ENCODE assay signal across 8 mouse cellular contexts in the genomic region with DNA sequence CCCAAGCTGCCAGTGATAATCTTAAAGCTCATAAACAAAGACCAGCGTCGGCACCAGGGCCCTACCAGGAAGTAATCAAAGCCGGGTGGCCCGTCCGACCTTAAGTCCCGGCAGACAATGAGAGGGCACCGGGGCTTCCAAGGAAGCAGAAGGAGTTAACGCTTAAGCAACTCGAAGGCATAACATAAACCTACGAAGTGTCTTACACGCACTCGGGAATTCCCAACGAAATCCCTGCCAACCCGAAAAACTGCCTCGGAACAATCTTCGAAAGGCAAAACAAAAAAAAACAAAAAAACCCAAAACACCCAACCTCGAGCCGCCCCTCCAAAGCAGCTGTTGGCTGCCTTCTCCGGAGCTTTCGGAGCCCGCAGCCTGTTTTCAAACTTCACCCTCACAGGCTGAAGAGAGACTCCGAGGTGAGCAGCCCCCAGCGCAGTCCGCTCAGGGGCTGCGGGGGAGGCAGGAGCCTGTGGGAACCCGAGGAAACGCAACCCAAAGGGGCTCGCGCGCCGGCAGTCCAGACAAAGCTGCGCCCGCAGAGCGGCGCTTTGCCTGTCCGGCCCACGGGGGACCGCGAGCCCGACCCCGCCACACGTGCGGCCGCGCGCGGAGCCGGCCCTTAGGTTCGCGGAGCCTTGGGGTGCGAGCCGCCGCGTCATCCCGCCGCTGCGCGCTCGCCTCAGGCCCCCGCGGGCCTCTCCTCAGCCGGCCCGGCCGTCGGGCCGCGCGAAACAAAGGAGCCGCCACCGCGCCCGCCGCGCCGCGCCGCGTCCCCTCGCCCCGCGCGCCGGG. TPM values are rescaled to one million over a fixed set of nuclear protein-coding genes. Genes with fewer than 3 reads are reported as not detected.
DNase-seq lines count a peak whose midpoint lies in the region; ATAC-seq and TF ChIP-seq lines count a peak whose summit lies in the region.

No protein-coding gene starts in this region.

- peak overlapping the region; percentile 93 for H3K4me3 ChIP-seq in limb, embryonic 12.5 days (replicated peaks)
- peak overlapping the region; percentile 96 for H3K4me3 ChIP-seq in midbrain, postnatal 0 days (ENCODE audit: low read depth, low read length)
- H3K4me3 ChIP-seq in stomach, postnatal 0 days (ENCODE audit: low read depth, low read length), result peak overlapping the region; percentile 67

- H3K27me3 ChIP-seq in limb, embryonic 12.5 days, result 0 out of 2 replicates have a peak, but pooled peaks cover 4% of the 10 kb centered on the region
- H3K27me3 ChIP-seq in midbrain, postnatal 0 days (ENCODE audit: insufficient read depth, low read length), result no peaks in the 10 kb centered on the region
- H3K27me3 ChIP-seq in stomach, postnatal 0 days (ENCODE audit: control insufficient read depth, insufficient read depth, low read length), result no peaks in the 10 kb centered on the region

- TF ChIP-seq EP300 in stomach, postnatal 0 days (optimal IDR thresholded peaks at IDR 0.05), result no peak

- ATAC-seq in erythroid progenitor cell, adult 5-6 weeks (replicated peaks; ENCODE audit: low FRiP score, poor library complexity, severe bottlenecking), result peak; percentile 43
- ATAC-seq in limb, embryonic 12.5 days (ENCODE audit: insufficient number of reproducible peaks, insufficient read depth, low FRiP score, low TSS enrichment, low read depth), result peak; percentile 8; the same call in 1 of the 2 replicates
- peak; percentile 66 for ATAC-seq in midbrain, postnatal 0 days (ENCODE audit: low FRiP score)
- ATAC-seq in stomach, postnatal 0 days (ENCODE audit: low FRiP score, low TSS enrichment), result peak; percentile 46

- peak overlapping the region; percentile 96 for H3K27ac ChIP-seq in limb, embryonic 12.5 days
- peak overlapping the region; percentile 80 for H3K27ac ChIP-seq in midbrain, postnatal 0 days (ENCODE audit: low read depth, low read length)
- H3K27ac ChIP-seq in stomach, postnatal 0 days (replicated peaks), result peak overlapping the region; percentile 96

- peak overlapping the region; percentile 71 for H3K4me2 ChIP-seq in limb, embryonic 12.5 days
- peak overlapping the region; percentile 74 for H3K4me2 ChIP-seq in midbrain, postnatal 0 days (ENCODE audit: low read depth, low read length, poor library complexity, severe bottlenecking)
- H3K4me2 ChIP-seq in stomach, postnatal 0 days (replicated peaks; ENCODE audit: low read depth), result peak overlapping the region; percentile 68

- WGBS in limb, embryonic 12.5 days, result under 1% methylated on average over 82 of the region's 83 CpGs
- WGBS in midbrain, postnatal 0 days, result under 1% methylated on average over 69 of the region's 83 CpGs
- WGBS in stomach, postnatal 0 days, result under 1% methylated on average over 56 of the region's 83 CpGs

- intact Hi-C loops in heart, postnatal 36 days (cut with DNase I), result loop anchor here (1.0 to 10.0 kb wide), 4 partner anchors 35 to 767 kb away; a partner anchor contains a TSS

- no peak for TF ChIP-seq CTCF in midbrain, postnatal 0 days (IDR thresholded peaks at IDR 0.05)
- no peak for TF ChIP-seq CTCF in stomach, postnatal 0 days (IDR thresholded peaks at IDR 0.05; ENCODE audit: low read depth)

- DNase-seq in cerebellum, adult 11-12 months, result peak; percentile 51
- no peak for DNase-seq in cerebellum, adult 9-10 months
- peak; percentile 60 for DNase-seq in adrenal gland, postnatal 10 days
- DNase-seq in heart, postnatal 36 days, result peak; percentile 40 to 45
- DNase-seq in midbrain, postnatal 0 days (ENCODE audit: low spot score), result peak; percentile 49
- DNase-seq in stomach, postnatal 0 days (ENCODE audit: low spot score), result peak; percentile 63

- no peaks in the 10 kb centered on the region for H3K36me3 ChIP-seq in limb, embryonic 12.5 days
- H3K36me3 ChIP-seq in midbrain, postnatal 0 days (ENCODE audit: insufficient read depth, low read length), result no peaks in the 10 kb centered on the region
- no peaks in the 10 kb centered on the region for H3K36me3 ChIP-seq in stomach, postnatal 0 days (ENCODE audit: control insufficient read depth, insufficient read depth, low read length)

- no peaks in the 10 kb centered on the region for H3K9me3 ChIP-seq in limb, embryonic 12.5 days
- H3K9me3 ChIP-seq in midbrain, postnatal 0 days (ENCODE audit: low read length), result no peaks in the 10 kb centered on the region
- H3K9me3 ChIP-seq in stomach, postnatal 0 days (ENCODE audit: control insufficient read depth, low read length), result no peaks in the 10 kb centered on the region

- H3K9ac ChIP-seq in limb, embryonic 12.5 days (replicated peaks), result peak overlapping the region; percentile 99
- peak overlapping the region; percentile 91 for H3K9ac ChIP-seq in midbrain, postnatal 0 days (replicated peaks; ENCODE audit: low read length, poor library complexity, severe bottlenecking)
- peak overlapping the region; percentile 99 for H3K9ac ChIP-seq in stomach, postnatal 0 days (ENCODE audit: low read length)

- peaks cover 69% of the 10 kb centered on the region for H3K4me1 ChIP-seq in limb, embryonic 12.5 days (replicated peaks)
- peaks cover 7% of the 10 kb centered on the region; the same call in 1 of the 2 replicates for H3K4me1 ChIP-seq in midbrain, postnatal 0 days (ENCODE audit: insufficient read depth, low read length)
- peaks cover 7% of the 10 kb centered on the region for H3K4me1 ChIP-seq in stomach, postnatal 0 days (replicated peaks; ENCODE audit: control insufficient read depth, insufficient read depth)

RNA-seq across cellular contexts. Expression of a gene that starts 0.9 kb away (rescaled TPM):
- total RNA-seq in adrenal gland, postnatal 10 days (2021), result 10 to 100 TPM; 35.3 to 48.5 TPM
- 24.9 and 45.7 TPM in 2 replicates for total RNA-seq in erythroid progenitor cell, adult 5-6 weeks (2015; ENCODE audit: low replicate concordance)
- total RNA-seq in erythroid progenitor cell, adult 5-6 weeks (2017; ENCODE audit: low replicate concordance), result 23.5 and 27.4 TPM in 2 replicates
- total RNA-seq in heart, postnatal 36 days (2021), result 10 to 100 TPM; 22.1 to 30.2 TPM
- polyA plus RNA-seq in limb, embryonic 12.5 days (2016; fragmentation: Nextera tagmentation; extraction: Ambion mirVana), result 84.1 and 88.4 TPM in 2 replicates
- 23.4 and 30.0 TPM in 2 replicates for total RNA-seq in midbrain, postnatal 0 days (2014; rRNA removed)
- 33.7 and 39.9 TPM in 2 replicates for polyA plus RNA-seq in midbrain, postnatal 0 days (2015; fragmentation: Nextera tagmentation; extraction: Ambion mirVana)
- polyA plus RNA-seq in stomach, postnatal 0 days (2015; fragmentation: Nextera tagmentation; extraction: Ambion mirVana), result 42.2 and 49.2 TPM in 2 replicates

Comparison
In these comparisons a context has a peak if more than half of its experiments do, and no peak if none do; other contexts are left out.
1. ATAC-seq: peak in every context shown above with its lines; median percentile 66 in midbrain, postnatal 0 days; 46 in stomach, postnatal 0 days; 43 in erythroid progenitor cell, adult 5-6 weeks; 8 in limb, embryonic 12.5 days.